Mouse (Mus musculus) limb, embryonic 12.5 days (tissue): ENCODE measurements around the gene Cd151. TPM values are rescaled to one million over a fixed set of nuclear protein-coding genes. Genes with fewer than 3 reads are reported as not detected.

ENCODE experiments used
- ATAC-seq: fragments of 200-750 bp; cut with Nextera tagmentation; 2 replicates; pipeline ENCODE4 v1.8.0; 2017; ENCODE audit warnings: low read depth, moderate TSS enrichment; ENCODE audit not compliant: insufficient number of reproducible peaks, insufficient read depth, low FRiP score, low TSS enrichment
- H3K27ac ChIP-seq: fragments of 300-500 bp; sonication (generic); 2 replicates; pipeline ENCODE4 v1.5.1; 2016; ENCODE audit warnings: mild to moderate bottlenecking, moderate library complexity
- H3K27me3 ChIP-seq: fragments of 300-500 bp; sonication (generic); 2 replicates; pipeline ENCODE4 v1.6.1; 2016; ENCODE audit warnings: mild to moderate bottlenecking, moderate library complexity
- H3K36me3 ChIP-seq: fragments of 300-500 bp; sonication (generic); 2 replicates; pipeline ENCODE4 v1.6.1; 2016; ENCODE audit warnings: mild to moderate bottlenecking, moderate library complexity
- H3K4me1 ChIP-seq: fragments of 300-500 bp; sonication (generic); replicated peaks from 2 replicates; pipeline ENCODE4 v1.6.1; 2016
- H3K4me2 ChIP-seq: fragments of 300-500 bp; sonication (generic); 2 replicates; pipeline ENCODE4 v1.6.1; 2016; ENCODE audit warnings: mild to moderate bottlenecking, moderate library complexity
- H3K4me3 ChIP-seq: fragments of 300-500 bp; sonication (generic); replicated peaks from 2 replicates; pipeline ENCODE4 v1.5.1; 2016; ENCODE audit warnings: mild to moderate bottlenecking
- H3K9ac ChIP-seq: fragments of 300-500 bp; sonication (generic); replicated peaks from 2 replicates; pipeline ENCODE4 v1.6.1; 2016; ENCODE audit warnings: mild to moderate bottlenecking, moderate library complexity
- H3K9me3 ChIP-seq: fragments of 300-500 bp; sonication (generic); 2 replicates; pipeline ENCODE4 v1.6.1; 2016; ENCODE audit warnings: mild to moderate bottlenecking, moderate library complexity
- WGBS: fragments of 180-500 bp; shearing (Covaris S2); methylation state at CpG from one replicate; pipeline ENCODE4 v1.1.7; 2016; 5-methylcytosine and 5-hydroxymethylcytosine counted together
- polyA plus RNA-seq: library from polyadenylated mRNA; unstranded; fragments of >200 nt; fragmentation: Nextera tagmentation; extraction: Ambion mirVana; gene quantifications from 2 replicates; pipeline ENCODE4 v1.2.1, GENCODE M21; 2016

Cd151 gene
- 11.3 and 13.5 TPM in 2 replicates for polyA plus RNA-seq

GRCm38 (mm10) chr7:141467230-141468030 lies at the start of gene Cd151:
Gene Cd151, plus strand, starts transcription at chr7:141467392.
- Histone ChIP-seq H3K27ac (peak within 1 kb of the TSS; percentile 82), H3K9me3 (no peaks in the 10 kb centered on the region), H3K4me2 (peak within 1 kb of the TSS; percentile 86), H3K9ac (peak within 1 kb of the TSS; percentile 79), H3K4me3 (peak within 1 kb of the TSS; percentile 75), H3K27me3 (peaks cover 42% of the 10 kb centered on the region), H3K36me3 (peaks cover 30% of the 10 kb centered on the region), H3K4me1 (peaks cover 51% of the 10 kb centered on the region)
- 1% methylated on average over 52 of the region's 52 CpGs for WGBS
- peak; percentile 67 for ATAC-seq

- no peak for ATAC-seq
- Histone ChIP-seq H3K27ac (no peak overlapping the region), H3K9me3 (no peaks in the 10 kb centered on the region), H3K9ac (no peak overlapping the region), H3K4me2 (no peak overlapping the region), H3K4me1 (peaks cover 9% of the 10 kb centered on the region; the same call in 1 of the 2 replicates), H3K36me3 (no peaks in the 10 kb centered on the region), H3K4me3 (no peak overlapping the region), H3K27me3 (0 out of 2 replicates have a peak, but pooled peaks cover 3% of the 10 kb centered on the region)
- WGBS = 73% methylated on average over 8 of the region's 8 CpGs
Measured at GRCm38 (mm10) chr7:141417731-141418681, 49.2 kb upstream of the Cd151 start.

- WGBS = 48% methylated on average over 7 of the region's 7 CpGs
- Histone ChIP-seq H3K36me3 (no peaks in the 10 kb centered on the region), H3K27ac (no peak overlapping the region), H3K4me3 (no peak overlapping the region), H3K9ac (no peak overlapping the region), H3K4me2 (no peak overlapping the region), H3K27me3 (0 out of 2 replicates have a peak, but pooled peaks cover 3% of the 10 kb centered on the region), H3K9me3 (no peaks in the 10 kb centered on the region), H3K4me1 (peaks cover 5% of the 10 kb centered on the region; the same call in 1 of the 2 replicates)
- ATAC-seq = no peak
Measured at GRCm38 (mm10) chr7:141418970-141419369, 48.2 kb upstream of the Cd151 start.

GRCm38 (mm10) chr7:141420030-141420702 lies 47.0 kb upstream of the Cd151 start:
- H3K36me3 ChIP-seq = no peaks in the 10 kb centered on the region
- WGBS = 78% methylated on average over 9 of the region's 9 CpGs
- no peak for ATAC-seq

GRCm38 (mm10) chr7:141423811-141424210 lies 43.4 kb upstream of the Cd151 start:
- ATAC-seq = no peak
- WGBS = 72% methylated on average over 4 of the region's 4 CpGs
- Histone ChIP-seq H3K27ac (no peak overlapping the region), H3K4me1 (peaks cover 6% of the 10 kb centered on the region), H3K9me3 (no peaks in the 10 kb centered on the region), H3K4me3 (no peak overlapping the region), H3K4me2 (no peak overlapping the region), H3K9ac (no peak overlapping the region), H3K36me3 (peaks cover 7% of the 10 kb centered on the region; the same call in 1 of the 2 replicates), H3K27me3 (no peaks in the 10 kb centered on the region)

More at GRCm38 (mm10) chr7:141420030-141420702, 47.0 kb upstream of the Cd151 start:
- Histone ChIP-seq H3K27me3 (0 out of 2 replicates have a peak, but pooled peaks cover 3% of the 10 kb centered on the region), H3K4me1 (peaks cover 5% of the 10 kb centered on the region; the same call in 1 of the 2 replicates), H3K9ac (no peak overlapping the region), H3K9me3 (no peaks in the 10 kb centered on the region), H3K4me2 (no peak overlapping the region), H3K27ac (no peak overlapping the region), H3K4me3 (no peak overlapping the region)

GRCm38 (mm10) chr7:141426948-141427730 lies 40.1 kb upstream of the Cd151 start:
- no peak for ATAC-seq
- no peaks in the 10 kb centered on the region for H3K9me3 ChIP-seq
- no peaks in the 10 kb centered on the region for H3K27me3 ChIP-seq
- H3K27ac ChIP-seq = no peak overlapping the region
- H3K4me3 ChIP-seq = no peak overlapping the region
- peaks cover 30% of the 10 kb centered on the region for H3K36me3 ChIP-seq
- H3K4me1 ChIP-seq = peaks cover 13% of the 10 kb centered on the region
- H3K9ac ChIP-seq = no peak overlapping the region
- WGBS = 76% methylated on average over 12 of the region's 12 CpGs
- no peak overlapping the region for H3K4me2 ChIP-seq

GRCm38 (mm10) chr7:141428701-141429100 lies 38.5 kb upstream of the Cd151 start:
- 58% methylated on average over 5 of the region's 5 CpGs for WGBS

GRCm38 (mm10) chr7:141429310-141429709 lies 37.9 kb upstream of the Cd151 start, which contains the start of gene Cend1:
Gene Cend1, minus strand, starts transcription at chr7:141429491.
- Histone ChIP-seq H3K36me3 (peaks cover 47% of the 10 kb centered on the region), H3K27ac (no peak within 1 kb of the TSS), H3K9ac (peak within 1 kb of the TSS; percentile 37; the same call in 1 of the 2 replicates), H3K27me3 (no peaks in the 10 kb centered on the region), H3K4me3 (peak within 1 kb of the TSS; percentile 37), H3K9me3 (no peaks in the 10 kb centered on the region), H3K4me2 (peak within 1 kb of the TSS; percentile 62), H3K4me1 (peaks cover 24% of the 10 kb centered on the region)
- peak; percentile 40; the same call in 1 of the 2 replicates for ATAC-seq
- WGBS = 5% methylated on average over 19 of the region's 19 CpGs

More at GRCm38 (mm10) chr7:141428701-141429100, 38.5 kb upstream of the Cd151 start:
- Histone ChIP-seq H3K4me2 (peak overlapping the region; percentile 62), H3K36me3 (peaks cover 45% of the 10 kb centered on the region), H3K27ac (no peak overlapping the region), H3K27me3 (no peaks in the 10 kb centered on the region), H3K9me3 (no peaks in the 10 kb centered on the region), H3K9ac (no peak overlapping the region), H3K4me3 (peak overlapping the region; percentile 37), H3K4me1 (peaks cover 18% of the 10 kb centered on the region)
- ATAC-seq = no peak

- no peak overlapping the region for H3K9ac ChIP-seq
- H3K27ac ChIP-seq = no peak overlapping the region
- H3K4me2 ChIP-seq = peak overlapping the region; percentile 62
- H3K36me3 ChIP-seq = peaks cover 47% of the 10 kb centered on the region
- no peaks in the 10 kb centered on the region for H3K9me3 ChIP-seq
- no peaks in the 10 kb centered on the region for H3K27me3 ChIP-seq
- no peak overlapping the region; the same call in 1 of the 2 replicates for H3K4me3 ChIP-seq
- H3K4me1 ChIP-seq = peaks cover 31% of the 10 kb centered on the region
- no peak for ATAC-seq
- WGBS = 68% methylated on average over 9 of the region's 9 CpGs
Measured at GRCm38 (mm10) chr7:141429840-141430584, 37.2 kb upstream of the Cd151 start.
